Mouse (Mus musculus): Measurements from ENCODE around the gene Car11. TPM values are rescaled to one million over a fixed set of nuclear protein-coding genes. Genes with fewer than 3 reads are reported as not detected.

The Car11 gene
- polyA plus RNA-seq, 1 experiment from 2014 or later = 7.3 TPM

DNA sequence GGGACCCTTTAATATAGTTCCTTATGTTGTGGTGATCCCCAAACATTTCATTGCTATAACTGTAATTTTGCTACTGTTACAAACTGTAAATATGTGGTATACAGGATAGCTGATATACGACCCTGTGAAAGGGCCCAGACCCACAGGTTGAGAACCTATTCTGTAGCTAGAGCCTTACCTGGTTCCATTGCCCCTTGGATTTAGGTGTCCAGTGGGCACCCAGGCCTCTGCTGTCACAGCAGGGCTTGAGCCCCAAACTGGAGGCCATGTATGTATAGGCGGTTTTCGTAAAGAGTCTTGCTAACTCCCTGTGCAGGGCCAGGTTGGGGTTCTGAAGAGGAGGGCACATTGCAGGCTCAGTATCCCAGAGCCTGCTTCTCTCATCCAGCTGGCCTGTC, 16.8 kb downstream of the Car11 start:
- H3K36me3 ChIP-seq (ENCODE audit: control insufficient read depth, insufficient read depth, low read length) = peaks cover 48% of the 10 kb centered on the region
- H3K27me3 ChIP-seq (replicated peaks; ENCODE audit: control insufficient read depth, insufficient read depth, low read length) = no peaks in the 10 kb centered on the region
- no peaks in the 10 kb centered on the region for H3K9me3 ChIP-seq (ENCODE audit: control insufficient read depth, low read length)
- H3K4me1 ChIP-seq (replicated peaks; ENCODE audit: control insufficient read depth, insufficient read depth, low read length) = peaks cover 34% of the 10 kb centered on the region
- DNase-seq (ENCODE audit: low spot score) = no peak
- no peak overlapping the region for H3K9ac ChIP-seq (ENCODE audit: low read length)
- ATAC-seq (replicated peaks; ENCODE audit: low FRiP score, low TSS enrichment, low read depth) = no peak
- H3K4me2 ChIP-seq (ENCODE audit: low read length) = peak overlapping the region; percentile 82
- H3K27ac ChIP-seq (ENCODE audit: low read depth) = no peak overlapping the region
- WGBS = 90% methylated on average over 3 of the region's 3 CpGs
- peak overlapping the region; percentile 100 for H3K4me3 ChIP-seq (ENCODE audit: low read depth, low read length)

DNA sequence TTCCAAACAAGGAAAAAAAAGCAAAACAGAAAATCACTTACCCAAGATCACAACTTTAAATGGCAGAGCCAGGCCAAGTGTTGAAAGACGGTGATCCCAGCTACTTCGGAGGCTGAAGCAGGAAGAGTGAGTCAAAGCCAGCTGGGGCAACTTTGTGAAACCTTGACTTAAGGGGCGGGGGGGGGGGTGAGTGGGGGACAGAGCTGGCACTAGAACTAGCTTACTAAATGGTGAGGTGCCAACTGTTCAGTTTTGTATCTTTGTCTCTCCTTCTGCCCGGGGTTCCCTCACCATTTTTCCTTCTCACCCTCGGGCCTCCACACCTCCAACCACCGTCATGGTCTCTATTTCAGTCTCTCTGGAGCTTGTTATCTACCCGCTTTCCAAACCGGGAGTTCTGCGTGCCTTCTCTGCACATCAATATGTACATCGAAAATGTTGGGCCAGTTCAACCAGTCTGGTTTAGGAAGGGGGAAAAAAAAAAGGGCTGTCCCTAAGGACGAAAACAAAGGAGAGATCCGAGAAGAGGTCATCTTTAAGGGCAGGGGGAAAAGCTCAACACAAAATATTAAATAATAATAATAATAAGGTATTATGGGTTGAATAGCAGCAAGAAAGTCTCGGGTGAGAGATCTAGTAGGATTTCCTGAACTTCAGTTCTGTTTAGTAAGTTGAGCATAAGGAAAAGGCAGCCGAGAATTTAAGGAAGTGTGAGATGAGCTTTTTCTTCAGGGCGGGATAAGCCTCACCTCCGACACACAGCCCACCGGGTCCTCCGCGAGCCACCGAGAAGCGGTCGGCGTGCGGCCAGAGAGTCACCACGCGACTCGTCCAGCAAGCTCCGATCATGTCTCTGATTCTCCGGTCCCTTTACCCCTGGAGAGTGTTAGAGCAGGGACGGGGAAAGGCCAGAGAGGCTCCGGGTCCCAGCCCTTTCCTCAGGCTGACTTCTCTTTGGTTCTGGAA, 17.6 kb downstream of the Car11 start:
- Histone ChIP-seq H3K9me3 (ENCODE audit: control insufficient read depth, low read length) (no peaks in the 10 kb centered on the region), H3K36me3 (ENCODE audit: control insufficient read depth, insufficient read depth, low read length) (peaks cover 48% of the 10 kb centered on the region), H3K27ac (ENCODE audit: low read depth) (peak overlapping the region; percentile 84), H3K4me1 (replicated peaks; ENCODE audit: control insufficient read depth, insufficient read depth, low read length) (peaks cover 34% of the 10 kb centered on the region), H3K27me3 (replicated peaks; ENCODE audit: control insufficient read depth, insufficient read depth, low read length) (no peaks in the 10 kb centered on the region), H3K9ac (ENCODE audit: low read length) (peak overlapping the region; percentile 89), H3K4me2 (ENCODE audit: low read length) (peak overlapping the region; percentile 82), H3K4me3 (ENCODE audit: low read depth, low read length) (peak overlapping the region; percentile 100)
- DNase-seq (ENCODE audit: low spot score) (no peak), ATAC-seq (replicated peaks; ENCODE audit: low FRiP score, low TSS enrichment, low read depth) (peak; percentile 11; the same call in 1 of the 2 replicates)
- WGBS = 12% methylated on average over 31 of the region's 31 CpGs

DNA sequence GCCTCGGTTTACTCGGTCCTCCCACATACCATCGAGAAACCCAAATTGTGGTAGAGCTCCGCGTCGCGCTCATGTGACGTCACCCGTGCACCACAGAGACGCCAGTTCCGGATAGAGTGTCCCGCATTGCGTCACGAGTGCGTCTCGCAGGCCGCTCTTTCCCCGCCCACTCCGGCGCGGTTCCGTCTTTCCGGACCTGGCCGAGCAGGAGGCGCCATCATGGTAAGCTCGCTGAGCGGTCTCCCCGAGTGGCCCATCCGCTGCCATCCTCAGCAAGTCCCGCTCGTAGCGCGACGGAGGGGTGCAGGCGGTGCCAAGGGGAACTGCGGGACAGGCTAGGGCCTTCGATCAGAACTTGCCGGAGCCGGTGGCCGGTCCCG, 18.3 kb downstream of the Car11 start, which contains the start of gene Sphk2:
TSS of gene Sphk2 (minus strand) at position 85 of the 380 bp plus-strand sequence.
- H3K27ac ChIP-seq (ENCODE audit: low read depth) = peak within 1 kb of the TSS; percentile 95
- H3K36me3 ChIP-seq (ENCODE audit: control insufficient read depth, insufficient read depth, low read length) = peaks cover 48% of the 10 kb centered on the region
- H3K4me2 ChIP-seq (ENCODE audit: low read length) = peak within 1 kb of the TSS; percentile 89
- peak; percentile 65 for ATAC-seq (replicated peaks; ENCODE audit: low FRiP score, low TSS enrichment, low read depth)
- H3K4me3 ChIP-seq (ENCODE audit: low read depth, low read length) = peak within 1 kb of the TSS; percentile 100
- H3K4me1 ChIP-seq (replicated peaks; ENCODE audit: control insufficient read depth, insufficient read depth, low read length) = peaks cover 34% of the 10 kb centered on the region
- peak within 1 kb of the TSS; percentile 100 for H3K9ac ChIP-seq (ENCODE audit: low read length)
- H3K27me3 ChIP-seq (replicated peaks; ENCODE audit: control insufficient read depth, insufficient read depth, low read length) = no peaks in the 10 kb centered on the region
- under 1% methylated on average over 41 of the region's 41 CpGs for WGBS
- peak; percentile 100 for DNase-seq (ENCODE audit: low spot score)
- H3K9me3 ChIP-seq (ENCODE audit: control insufficient read depth, low read length) = no peaks in the 10 kb centered on the region

DNA sequence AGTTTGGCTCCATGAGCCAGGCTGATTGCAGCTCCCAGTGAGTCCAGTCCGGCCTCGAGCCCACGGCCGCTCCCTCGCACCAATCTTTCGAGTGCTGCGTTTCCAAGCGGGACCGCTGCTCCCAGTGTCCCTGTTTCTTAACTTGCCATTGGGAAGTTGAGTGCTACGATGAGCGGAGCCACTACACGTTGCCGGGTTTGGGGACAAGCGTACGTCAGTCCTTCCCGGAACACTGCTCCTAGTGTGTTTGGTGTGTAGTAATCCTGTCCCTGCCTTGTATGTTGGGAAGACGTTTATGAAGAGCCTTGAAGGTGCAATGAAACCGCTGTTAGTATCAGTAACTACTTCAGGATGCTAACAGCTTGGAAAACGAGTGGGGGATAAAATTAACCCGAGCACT, 18.7 kb downstream of the Car11 start:
- under 1% methylated on average over 20 of the region's 20 CpGs for WGBS
- H3K36me3 ChIP-seq (ENCODE audit: control insufficient read depth, insufficient read depth, low read length) = peaks cover 48% of the 10 kb centered on the region
- DNase-seq (ENCODE audit: low spot score) (no peak), ATAC-seq (replicated peaks; ENCODE audit: low FRiP score, low TSS enrichment, low read depth) (no peak)
- H3K27me3 ChIP-seq (replicated peaks; ENCODE audit: control insufficient read depth, insufficient read depth, low read length) = no peaks in the 10 kb centered on the region
- peak overlapping the region; percentile 95 for H3K27ac ChIP-seq (ENCODE audit: low read depth)
- H3K4me3 ChIP-seq (ENCODE audit: low read depth, low read length) = peak overlapping the region; percentile 100
- H3K9ac ChIP-seq (ENCODE audit: low read length) = peak overlapping the region; percentile 100
- no peaks in the 10 kb centered on the region for H3K9me3 ChIP-seq (ENCODE audit: control insufficient read depth, low read length)
- peak overlapping the region; percentile 89 for H3K4me2 ChIP-seq (ENCODE audit: low read length)
- peaks cover 34% of the 10 kb centered on the region for H3K4me1 ChIP-seq (replicated peaks; ENCODE audit: control insufficient read depth, insufficient read depth, low read length)

DNA sequence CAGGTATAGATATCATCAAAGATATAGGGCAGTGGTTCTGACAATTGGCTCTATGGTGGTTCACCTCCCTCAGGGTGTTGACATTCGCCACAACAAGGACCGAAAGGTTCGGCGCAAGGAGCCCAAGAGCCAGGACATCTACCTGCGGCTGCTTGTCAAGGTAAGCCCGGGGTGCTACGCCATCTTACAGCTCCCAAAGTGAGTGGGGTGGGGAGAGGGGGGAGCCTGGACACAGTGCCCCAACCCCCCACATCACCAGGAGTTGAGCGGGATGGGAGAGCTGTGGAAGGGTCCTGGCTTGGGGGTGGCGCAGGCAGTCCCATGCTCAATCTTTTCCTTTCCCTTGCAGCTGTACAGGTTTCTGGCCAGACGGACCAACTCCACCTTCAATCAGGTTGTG, 19.5 kb downstream of the Car11 start:
- Histone ChIP-seq H3K36me3 (ENCODE audit: control insufficient read depth, insufficient read depth, low read length) (peaks cover 54% of the 10 kb centered on the region), H3K27me3 (replicated peaks; ENCODE audit: control insufficient read depth, insufficient read depth, low read length) (no peaks in the 10 kb centered on the region), H3K4me3 (ENCODE audit: low read depth, low read length) (peak overlapping the region; percentile 100), H3K27ac (ENCODE audit: low read depth) (0 out of 2 replicates have a peak overlapping the region, but pooled peaks have one; percentile 95), H3K9ac (ENCODE audit: low read length) (peak overlapping the region; percentile 100), H3K4me2 (ENCODE audit: low read length) (peak overlapping the region; percentile 89), H3K4me1 (replicated peaks; ENCODE audit: control insufficient read depth, insufficient read depth, low read length) (peaks cover 31% of the 10 kb centered on the region), H3K9me3 (ENCODE audit: control insufficient read depth, low read length) (no peaks in the 10 kb centered on the region)
- DNase-seq (ENCODE audit: low spot score) = no peak
- no peak for ATAC-seq (replicated peaks; ENCODE audit: low FRiP score, low TSS enrichment, low read depth)
- WGBS = 73% methylated on average over 10 of the region's 10 CpGs

DNA sequence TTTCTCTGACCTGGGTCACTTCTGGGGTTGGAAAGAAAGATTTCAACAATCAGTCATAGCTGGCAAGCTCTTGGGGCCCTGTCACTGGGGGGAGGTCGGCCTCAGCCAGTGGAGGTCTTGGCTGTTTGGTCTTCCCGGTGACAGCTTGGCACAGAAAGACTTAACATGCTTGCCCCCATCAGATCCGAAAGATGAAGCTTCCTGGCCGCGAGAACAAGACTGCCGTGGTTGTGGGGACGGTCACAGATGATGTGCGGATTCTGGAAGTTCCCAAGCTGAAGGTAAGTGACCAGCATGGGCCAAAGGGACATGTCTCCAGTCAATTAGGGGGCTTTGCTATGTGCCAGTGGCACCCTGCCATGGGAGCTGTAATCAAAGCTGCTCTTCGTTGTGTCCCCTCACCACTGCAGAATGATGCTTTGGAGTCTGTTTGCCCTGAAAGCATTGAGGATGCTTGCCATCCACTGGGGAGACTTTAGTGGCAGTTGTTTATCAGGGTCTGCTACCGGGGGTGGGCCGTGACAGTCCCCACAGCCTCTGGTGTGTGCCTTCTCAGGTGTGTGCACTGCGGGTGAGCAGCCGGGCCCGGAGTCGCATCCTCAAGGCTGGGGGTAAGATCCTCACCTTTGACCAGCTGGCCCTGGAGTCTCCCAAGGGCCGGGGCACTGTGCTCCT, 20.2 kb downstream of the Car11 start:
- Histone ChIP-seq H3K4me1 (replicated peaks; ENCODE audit: control insufficient read depth, insufficient read depth, low read length) (peaks cover 25% of the 10 kb centered on the region), H3K9ac (ENCODE audit: low read length) (peak overlapping the region; percentile 100; the same call in 1 of the 2 replicates), H3K4me3 (ENCODE audit: low read depth, low read length) (0 out of 2 replicates have a peak overlapping the region, but pooled peaks have one; percentile 100), H3K9me3 (ENCODE audit: control insufficient read depth, low read length) (no peaks in the 10 kb centered on the region), H3K27ac (ENCODE audit: low read depth) (no peak overlapping the region), H3K36me3 (ENCODE audit: control insufficient read depth, insufficient read depth, low read length) (peaks cover 61% of the 10 kb centered on the region), H3K27me3 (replicated peaks; ENCODE audit: control insufficient read depth, insufficient read depth, low read length) (no peaks in the 10 kb centered on the region), H3K4me2 (ENCODE audit: low read length) (peak overlapping the region; percentile 89)
- DNase-seq (ENCODE audit: low spot score) = no peak
- 93% methylated on average over 15 of the region's 16 CpGs for WGBS
- no peak for ATAC-seq (replicated peaks; ENCODE audit: low FRiP score, low TSS enrichment, low read depth)

DNA sequence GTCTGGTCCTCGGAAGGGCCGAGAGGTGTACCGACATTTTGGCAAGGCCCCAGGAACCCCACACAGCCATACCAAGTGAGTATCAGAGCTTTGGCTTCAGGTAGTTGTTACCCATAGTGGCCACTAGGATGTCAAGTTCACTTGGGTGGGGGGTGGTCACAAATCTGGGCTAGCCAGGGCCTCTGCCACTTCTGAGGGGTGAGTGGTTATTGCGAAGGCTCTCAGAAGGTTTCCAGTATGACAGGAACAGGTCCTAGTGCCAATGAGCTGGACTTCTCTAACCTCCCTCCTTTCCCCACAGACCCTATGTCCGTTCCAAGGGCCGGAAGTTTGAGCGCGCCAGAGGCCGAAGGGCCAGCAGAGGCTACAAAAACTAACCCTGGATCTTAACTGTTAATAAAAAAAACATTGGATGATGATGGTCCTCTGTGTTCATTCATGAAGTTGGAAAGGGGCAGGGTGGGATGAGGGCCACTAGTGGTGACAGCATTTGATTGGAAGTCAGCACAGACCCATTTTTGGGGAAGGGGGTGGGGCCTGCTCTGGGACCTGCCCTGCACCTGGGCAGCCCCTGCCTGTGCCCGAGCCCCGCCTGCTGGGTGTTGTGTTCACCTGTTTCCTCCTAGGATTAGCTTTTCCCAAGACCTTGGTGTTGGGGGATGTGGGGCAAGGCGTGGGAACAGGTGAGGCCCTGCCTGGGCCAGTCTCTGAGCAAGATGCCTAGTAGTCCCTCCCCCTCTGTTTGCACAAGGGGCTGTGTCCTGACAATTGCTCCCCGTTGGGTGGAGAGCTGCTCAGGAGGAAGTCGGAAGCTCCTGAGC, 21.0 kb downstream of the Car11 start, which contains the start of gene Fam83e:
TSS of gene Fam83e (plus strand) at position 800 of the 821 bp plus-strand sequence.
- Histone ChIP-seq H3K9me3 (ENCODE audit: control insufficient read depth, low read length) (no peaks in the 10 kb centered on the region), H3K36me3 (ENCODE audit: control insufficient read depth, insufficient read depth, low read length) (peaks cover 68% of the 10 kb centered on the region), H3K27ac (ENCODE audit: low read depth) (peak within 1 kb of the TSS; percentile 36), H3K4me3 (ENCODE audit: low read depth, low read length) (no peak within 1 kb of the TSS), H3K4me2 (ENCODE audit: low read length) (peak within 1 kb of the TSS; percentile 89; the same call in 1 of the 2 replicates), H3K9ac (ENCODE audit: low read length) (no peak within 1 kb of the TSS), H3K27me3 (replicated peaks; ENCODE audit: control insufficient read depth, insufficient read depth, low read length) (no peaks in the 10 kb centered on the region), H3K4me1 (replicated peaks; ENCODE audit: control insufficient read depth, insufficient read depth, low read length) (peaks cover 23% of the 10 kb centered on the region)
- ATAC-seq (replicated peaks; ENCODE audit: low FRiP score, low TSS enrichment, low read depth) (peak; percentile 67), DNase-seq (ENCODE audit: low spot score) (peak; percentile 75)
- WGBS = 77% methylated on average over 13 of the region's 14 CpGs

DNA sequence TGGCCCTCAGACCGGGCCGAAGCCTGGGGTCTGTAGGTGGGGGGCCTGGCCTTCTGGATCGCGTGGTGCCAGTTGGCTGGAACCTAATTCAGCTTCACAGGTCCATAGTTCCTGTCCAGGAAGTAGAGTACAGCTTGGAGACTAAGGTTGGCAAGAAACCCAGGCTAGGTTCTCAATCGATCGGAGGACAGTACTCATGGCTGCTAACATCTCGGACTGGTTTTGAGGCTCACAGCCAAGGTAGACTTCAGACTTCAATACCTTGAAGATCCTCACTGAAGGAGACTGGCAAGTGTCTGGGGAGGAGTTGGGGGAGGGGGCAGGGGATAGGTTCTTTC, 21.6 kb downstream of the Car11 start:
- peak overlapping the region; percentile 36; the same call in 1 of the 2 replicates for H3K27ac ChIP-seq (ENCODE audit: low read depth)
- no peak overlapping the region for H3K9ac ChIP-seq (ENCODE audit: low read length)
- H3K36me3 ChIP-seq (ENCODE audit: control insufficient read depth, insufficient read depth, low read length) = peaks cover 72% of the 10 kb centered on the region
- H3K4me3 ChIP-seq (ENCODE audit: low read depth, low read length) = no peak overlapping the region
- H3K9me3 ChIP-seq (ENCODE audit: control insufficient read depth, low read length) = no peaks in the 10 kb centered on the region
- no peak for ATAC-seq (replicated peaks; ENCODE audit: low FRiP score, low TSS enrichment, low read depth)
- H3K27me3 ChIP-seq (replicated peaks; ENCODE audit: control insufficient read depth, insufficient read depth, low read length) = no peaks in the 10 kb centered on the region
- peaks cover 17% of the 10 kb centered on the region for H3K4me1 ChIP-seq (replicated peaks; ENCODE audit: control insufficient read depth, insufficient read depth, low read length)
- peak overlapping the region; percentile 18; the same call in 1 of the 2 replicates for H3K4me2 ChIP-seq (ENCODE audit: low read length)
- no peak for DNase-seq (ENCODE audit: low spot score)
- WGBS = 72% methylated on average over 7 of the region's 7 CpGs

Data from intestine, embryonic 14.5 days (tissue).